Mouse (Mus musculus) lung, postnatal 10 days (tissue): ENCODE data around the gene Mthfr.
"Not testable (repeated sequence)": the region's sequence is repeated elsewhere in the genome, so short reads cannot be mapped to it uniquely, and the experiment has no call there.

Experiments
- DNase-seq: peaks from one replicate; pipeline ENCODE4 v3.0.0; 2021

Mthfr gene

DNA sequence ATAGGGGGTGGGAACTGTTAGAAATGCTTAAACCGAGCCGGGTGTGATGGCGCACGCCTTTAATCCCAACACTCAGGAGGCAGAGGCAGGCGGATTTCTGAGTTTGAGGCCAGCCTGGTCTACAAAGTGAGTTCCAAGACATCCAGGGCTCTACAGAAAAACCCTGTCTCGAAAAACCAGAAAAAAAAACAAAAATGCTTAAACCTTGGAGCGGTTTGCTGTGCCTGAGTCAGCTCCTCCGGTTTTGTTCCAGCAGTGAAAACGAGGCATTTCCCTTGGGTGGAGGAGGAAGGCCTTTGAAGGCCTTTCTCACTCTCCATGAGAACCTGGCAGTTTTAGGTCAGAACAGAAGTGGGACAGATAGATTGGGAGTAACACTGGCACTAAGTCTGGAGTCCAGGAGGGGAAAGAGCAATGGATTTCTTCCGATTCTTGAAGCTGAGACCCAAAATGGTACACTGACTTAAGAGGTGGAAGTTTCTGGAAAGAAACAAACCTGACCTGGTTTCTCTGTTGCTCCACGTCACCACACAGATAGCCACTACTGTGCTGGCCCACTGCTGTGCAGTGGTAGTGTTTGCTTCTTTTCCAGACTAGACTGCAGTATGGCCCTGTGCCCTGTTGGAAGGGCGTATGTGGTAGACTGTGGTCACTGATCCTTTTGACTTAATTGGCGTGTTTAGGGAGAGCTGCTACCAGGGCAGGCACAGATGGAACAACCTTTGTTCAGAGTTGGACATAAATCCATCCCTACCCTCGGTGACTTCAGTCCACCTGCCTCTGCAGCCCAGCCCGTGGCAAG is 1.4 kb downstream of the Mthfr start:
- DNase-seq: no peak

DNA sequence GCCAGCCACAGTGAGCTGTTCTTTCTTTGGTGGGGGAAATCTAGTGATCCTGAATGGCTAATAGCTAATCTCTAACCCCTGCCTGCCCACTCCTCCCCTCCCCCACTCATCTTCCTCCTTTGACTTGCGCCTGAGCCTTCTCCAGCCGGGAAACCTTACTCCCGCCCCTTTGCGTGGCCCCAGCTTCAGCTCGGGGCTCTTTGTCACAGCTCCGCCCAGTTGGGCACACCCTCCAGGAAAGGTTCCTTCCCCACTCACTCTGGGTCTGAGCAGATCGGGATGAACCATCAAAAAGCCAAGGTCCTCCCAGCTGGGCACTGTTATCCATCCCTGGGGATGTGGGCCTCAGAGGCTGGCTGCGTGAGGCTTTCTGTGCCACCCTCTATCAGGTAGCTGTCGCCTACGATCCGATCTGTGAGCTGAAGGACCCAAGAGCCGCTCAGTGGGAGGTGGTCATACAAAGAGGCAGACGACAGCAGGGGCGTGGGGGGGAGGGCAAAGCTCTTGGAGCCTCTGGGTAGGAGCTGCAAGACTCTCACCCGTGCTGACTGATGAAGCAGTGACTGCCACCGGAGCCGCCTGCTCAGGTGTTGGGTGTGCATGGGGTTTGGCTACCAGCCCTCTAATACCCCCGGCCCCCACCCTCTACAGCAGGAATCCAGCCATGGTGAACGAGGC is 2.2 kb downstream of the Mthfr start:
- DNase-seq: peak; percentile 91

DNA sequence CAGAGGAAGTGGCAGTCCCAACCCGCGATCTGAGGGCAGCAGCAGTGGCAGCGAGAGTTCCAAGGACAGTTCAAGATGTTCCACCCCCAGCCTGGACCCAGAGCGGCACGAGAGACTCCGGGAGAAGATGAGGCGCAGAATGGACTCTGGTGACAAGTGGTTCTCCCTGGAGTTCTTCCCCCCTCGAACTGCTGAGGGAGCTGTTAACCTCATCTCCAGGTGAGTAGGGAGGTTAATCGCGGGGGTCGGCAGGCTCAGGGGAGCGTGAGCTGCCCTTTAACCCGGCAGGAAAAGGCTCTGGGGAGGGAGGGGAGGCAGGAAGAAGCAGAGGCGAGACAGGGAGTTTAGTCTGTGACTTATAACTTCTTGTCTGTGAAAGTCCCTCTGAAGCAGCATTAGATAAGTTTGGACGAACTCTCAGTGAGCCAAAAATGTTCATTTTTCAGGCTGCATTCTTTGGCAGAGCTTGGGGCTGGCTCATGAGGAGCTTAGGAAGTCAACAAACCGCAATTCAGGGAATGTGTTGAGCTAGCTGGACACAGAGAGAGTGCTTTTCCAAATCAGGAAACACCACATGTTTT is 2.8 kb downstream of the Mthfr start:
- peak; percentile 73 for DNase-seq

DNA sequence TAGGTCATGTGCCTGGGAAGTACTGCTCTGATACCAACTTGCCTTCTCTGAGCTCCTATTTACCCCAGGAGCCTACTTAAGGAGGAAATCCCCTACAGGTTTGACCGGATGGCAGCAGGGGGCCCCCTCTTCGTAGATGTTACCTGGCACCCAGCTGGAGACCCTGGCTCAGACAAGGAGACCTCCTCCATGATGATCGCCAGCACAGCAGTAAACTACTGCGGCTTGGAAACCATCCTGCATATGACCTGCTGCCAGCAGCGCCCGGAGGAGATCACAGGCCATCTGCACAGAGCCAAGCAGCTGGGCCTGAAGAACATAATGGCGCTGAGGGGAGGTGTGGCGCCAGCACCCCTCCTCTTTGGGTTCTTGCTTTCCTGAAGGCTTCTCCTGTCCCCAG is 4.5 kb downstream of the Mthfr start:
- peak; percentile 45 for DNase-seq

DNA sequence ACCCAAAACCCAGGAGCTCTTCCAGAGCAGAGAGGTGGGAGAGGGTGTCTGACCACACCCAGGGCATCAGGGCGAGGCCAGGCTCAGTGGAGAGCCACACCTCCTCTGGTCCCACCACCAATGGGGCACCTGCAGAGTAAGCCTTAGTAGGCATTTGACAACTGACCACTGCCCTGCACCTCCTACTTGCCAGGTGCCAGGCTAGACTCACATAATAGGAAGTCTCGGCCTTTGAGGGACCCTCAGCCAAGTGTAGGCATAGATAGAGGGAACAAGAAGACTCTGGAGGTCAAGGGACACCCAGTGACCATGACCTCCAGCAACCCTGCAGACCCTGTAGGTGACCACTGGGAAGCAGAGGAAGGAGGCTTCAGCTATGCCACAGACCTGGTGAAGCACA is 5.2 kb downstream of the Mthfr start:
- no peak for DNase-seq

DNA sequence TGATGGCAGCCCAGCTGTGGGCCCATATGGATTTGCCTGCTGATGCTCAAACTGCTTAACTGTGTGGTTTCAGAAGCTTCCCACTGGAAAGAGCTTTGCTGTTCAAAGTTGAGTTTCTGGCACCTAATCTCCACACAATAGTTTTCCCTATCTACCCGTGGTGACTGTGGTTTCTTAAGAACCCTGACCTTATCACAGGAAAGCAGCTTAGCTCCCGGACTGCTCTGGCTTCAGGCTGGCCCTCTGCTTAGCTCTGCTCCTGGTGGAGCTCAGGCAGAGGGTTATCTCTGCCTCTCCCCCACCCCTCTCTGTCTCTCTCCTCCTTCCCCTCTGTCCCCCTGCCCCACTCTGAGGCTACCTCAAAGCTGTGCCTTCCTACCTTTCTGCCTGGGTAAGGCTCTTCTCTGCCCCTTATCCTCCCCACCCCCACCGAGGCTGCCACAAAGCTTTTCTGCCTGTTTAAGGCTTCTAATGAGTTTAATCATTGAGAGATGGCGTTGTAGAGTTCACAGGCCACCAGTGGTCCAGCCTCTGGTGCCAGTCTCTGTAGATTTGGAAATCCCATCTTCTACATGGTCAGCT is 7.7 kb downstream of the Mthfr start:
- DNase-seq: no peak

DNA sequence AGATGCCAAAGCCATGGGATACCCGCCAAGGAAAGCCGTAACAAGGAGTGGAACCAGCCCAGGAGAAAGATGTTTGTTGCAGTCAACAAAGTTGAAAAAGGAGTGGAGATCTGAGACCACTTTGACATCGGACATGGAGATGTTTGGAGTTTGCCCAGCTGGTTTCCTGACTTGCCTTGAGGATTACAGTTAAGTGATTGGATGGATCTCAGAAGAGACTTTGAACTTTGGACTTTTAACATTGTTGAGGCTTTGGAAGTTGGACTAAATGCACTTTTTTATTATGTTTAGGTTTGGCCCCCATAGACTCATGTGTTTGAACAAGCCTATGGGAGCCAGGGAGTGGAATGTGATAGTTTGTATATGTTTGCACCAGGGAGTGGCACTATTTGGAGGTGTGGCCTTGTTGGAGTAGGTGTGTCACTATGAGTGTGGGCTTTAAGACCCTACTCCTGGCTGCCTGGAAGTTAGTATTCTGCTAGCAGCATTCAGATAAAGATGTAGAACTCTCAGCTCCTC is 11.6 kb downstream of the Mthfr start:
- DNase-seq: not testable (repeated sequence)

DNA sequence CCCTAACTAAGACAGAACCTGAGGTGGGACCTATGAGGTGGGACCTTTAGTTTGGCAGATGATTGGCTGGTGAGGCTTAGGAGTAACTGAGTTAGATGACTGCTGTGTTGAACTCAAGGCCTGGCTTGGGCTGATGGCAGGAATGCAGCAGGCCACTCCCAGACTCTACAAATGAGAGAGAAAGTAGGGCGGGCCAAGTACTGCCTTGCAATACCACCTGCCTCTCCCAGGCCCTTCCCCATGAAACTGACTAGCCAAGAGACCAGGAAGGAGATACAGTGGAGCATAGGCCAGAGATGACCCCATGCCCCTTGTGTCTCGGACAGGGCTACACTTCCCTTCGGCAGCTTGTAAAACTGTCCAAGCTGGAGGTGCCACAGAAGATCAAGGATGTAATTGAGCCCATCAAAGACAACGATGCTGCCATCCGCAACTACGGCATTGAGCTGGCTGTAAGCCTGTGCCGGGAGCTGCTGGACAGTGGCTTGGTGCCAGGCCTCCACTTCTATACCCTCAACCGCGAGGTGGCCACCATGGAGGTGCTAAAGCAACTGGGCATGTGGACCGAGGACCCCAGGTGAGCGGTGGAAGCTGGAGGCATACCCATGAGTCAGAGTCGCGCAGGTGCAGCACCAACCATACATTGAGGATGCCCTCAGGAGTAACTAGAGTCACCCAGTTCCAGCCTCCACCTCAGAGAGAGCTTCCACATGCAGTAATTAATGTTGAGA is 12.3 kb downstream of the Mthfr start:
- DNase-seq: no peak

DNA sequence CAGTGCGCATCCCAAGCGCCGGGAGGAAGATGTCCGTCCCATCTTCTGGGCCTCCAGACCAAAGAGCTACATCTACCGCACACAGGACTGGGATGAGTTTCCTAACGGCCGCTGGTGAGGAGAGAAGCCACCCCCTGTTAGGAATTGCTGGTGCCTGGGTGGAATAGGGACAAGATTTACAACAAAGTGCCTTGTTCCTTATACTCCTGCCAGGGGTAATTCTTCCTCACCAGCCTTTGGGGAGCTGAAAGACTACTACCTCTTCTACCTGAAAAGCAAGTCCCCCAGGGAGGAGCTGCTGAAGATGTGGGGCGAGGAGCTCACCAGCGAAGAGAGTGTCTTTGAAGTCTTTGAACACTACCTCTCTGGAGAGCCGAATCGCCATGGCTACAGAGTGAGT is 13.0 kb downstream of the Mthfr start:
- no peak for DNase-seq

DNA sequence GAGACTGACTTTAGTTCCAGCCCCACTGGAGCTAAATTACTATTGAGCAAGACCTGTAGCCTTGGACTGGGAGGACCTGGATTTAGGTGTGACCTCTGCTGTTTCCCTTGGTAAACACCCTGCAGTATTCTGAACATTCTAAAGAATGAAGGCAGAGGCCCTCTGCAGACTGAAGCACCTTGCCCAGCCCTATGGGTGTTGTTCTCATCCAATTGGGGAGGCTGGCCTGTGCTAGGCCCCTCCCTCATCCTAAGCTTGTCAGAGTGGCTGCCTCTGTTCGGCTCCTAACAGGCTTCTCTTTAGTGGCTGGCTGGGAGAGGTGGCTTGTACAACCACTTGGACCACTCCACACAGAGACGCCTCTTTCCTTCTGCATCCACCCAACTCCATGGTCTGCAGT is 14.1 kb downstream of the Mthfr start:
- no peak for DNase-seq

DNA sequence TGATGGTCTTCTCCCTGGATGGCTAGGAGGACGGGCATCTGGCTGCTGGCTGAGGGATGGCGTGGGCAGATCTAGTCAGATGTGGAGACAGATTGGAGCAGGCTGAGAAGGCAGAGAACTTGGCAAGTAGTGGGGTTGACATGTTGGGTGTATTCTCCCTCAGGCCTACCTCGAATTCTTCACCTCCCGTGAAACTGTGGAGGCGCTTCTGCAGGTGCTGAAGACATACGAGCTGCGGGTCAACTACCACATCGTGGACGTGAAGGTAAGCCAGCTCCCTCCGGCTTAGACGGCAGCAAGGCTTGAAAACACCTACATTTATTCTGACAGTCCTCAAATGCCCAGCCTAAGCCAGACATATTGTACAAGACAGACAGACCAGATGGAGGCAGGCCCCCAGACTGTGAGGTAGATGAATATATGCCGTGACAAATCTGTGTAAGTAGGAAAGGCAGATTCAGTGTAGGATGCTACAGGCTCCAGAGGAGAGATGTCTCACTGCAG is 14.6 kb downstream of the Mthfr start:
- DNase-seq: no peak

DNA sequence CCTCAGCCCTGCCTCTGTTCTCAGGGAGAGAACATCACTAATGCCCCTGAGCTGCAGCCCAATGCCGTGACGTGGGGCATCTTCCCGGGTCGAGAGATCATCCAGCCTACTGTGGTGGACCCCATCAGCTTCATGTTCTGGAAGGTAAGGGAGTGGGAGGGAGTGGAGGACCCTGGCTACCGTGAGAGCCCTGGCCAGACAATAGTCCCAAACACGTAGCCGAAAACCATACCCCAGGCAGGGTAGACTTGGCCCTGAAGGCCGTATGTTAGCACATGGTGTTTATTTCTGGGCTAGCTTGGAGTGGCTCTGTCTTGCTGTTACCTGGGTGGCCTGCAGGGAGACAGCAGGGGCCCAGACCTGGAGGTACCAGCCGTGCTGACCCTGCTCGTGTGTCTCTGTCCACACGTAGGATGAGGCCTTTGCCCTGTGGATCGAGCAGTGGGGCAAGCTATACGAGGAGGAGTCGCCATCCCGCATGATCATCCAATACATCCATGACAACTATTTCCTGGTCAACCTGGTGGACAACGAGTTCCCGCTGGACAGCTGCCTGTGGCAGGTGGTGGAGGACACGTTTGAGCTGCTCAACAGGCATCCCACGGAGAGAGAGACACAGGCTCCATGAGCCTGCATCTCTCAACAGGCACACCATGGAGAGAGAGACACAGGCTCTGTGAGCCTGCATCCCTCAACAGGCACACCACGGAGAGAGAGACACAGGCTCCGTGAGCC is 16.3 kb downstream of the Mthfr start:
- no peak for DNase-seq

DNA sequence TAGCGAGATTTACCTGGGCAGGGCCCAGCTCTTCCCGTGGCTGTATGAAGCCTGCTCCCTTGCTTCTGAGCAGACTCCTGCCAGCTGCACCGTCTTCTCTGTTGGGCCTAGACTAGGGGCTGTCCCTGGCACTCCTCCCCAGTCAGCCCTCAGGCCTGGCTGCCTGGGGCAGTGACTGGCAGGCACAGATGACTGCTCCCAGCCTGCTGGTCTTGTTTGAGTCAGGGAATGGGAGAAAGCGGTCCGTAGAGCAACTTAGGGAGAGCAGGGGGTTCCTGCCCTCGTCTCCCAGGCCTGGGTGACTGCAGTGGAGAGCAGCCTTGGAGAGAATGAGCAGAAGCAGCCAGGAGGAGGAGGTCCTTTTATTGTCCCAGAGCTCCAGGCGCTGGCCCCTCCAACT is 17.4 kb downstream of the Mthfr start:
- DNase-seq: no peak

DNA sequence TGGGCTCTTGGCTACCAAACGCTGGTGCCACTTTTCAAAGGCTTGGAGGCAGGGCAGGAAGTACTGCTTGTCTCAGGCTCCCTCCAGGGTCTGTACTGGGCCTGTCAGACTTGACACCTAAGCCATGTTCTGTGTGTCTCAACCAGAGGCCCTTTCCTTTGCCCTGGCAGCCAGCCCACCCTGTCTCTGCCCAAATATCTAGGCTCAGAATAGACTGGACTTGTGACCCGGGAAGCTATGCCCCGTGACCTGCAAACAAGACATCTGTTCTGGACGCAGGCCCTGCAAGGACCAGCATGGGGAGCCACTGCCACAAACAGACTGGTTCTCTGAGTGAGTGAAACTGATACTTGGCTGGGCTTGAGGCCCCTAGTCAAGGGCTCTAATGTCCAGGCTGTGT is 17.9 kb downstream of the Mthfr start:
- no peak for DNase-seq

DNA sequence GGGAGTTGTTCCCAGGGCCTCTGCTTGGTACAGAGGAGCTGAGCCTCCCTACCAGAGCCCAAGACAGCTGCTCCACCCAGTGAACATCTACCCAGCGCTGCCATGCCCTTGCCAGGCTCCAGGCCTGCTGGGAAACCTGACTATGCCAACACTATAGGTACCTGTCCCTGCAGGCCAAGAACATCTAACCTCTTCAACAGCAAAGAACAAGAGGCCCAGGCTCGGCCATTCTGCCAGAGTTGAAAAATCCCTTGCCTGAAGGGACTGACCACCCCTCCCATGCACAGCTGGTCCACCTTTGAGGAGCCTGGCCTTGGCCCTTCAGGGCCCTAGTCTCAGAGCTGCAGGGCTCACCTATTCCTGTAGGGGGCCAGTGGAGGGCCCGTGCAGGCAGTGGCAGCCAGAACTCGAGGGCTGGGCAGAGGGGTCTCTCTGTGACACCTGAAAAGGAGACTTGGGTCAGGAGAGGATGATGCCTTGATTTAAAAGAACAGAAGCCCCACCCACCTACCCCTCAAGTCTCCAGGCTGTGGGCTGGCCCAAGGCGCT is 18.9 kb downstream of the Mthfr start:
- DNase-seq: no peak

DNA sequence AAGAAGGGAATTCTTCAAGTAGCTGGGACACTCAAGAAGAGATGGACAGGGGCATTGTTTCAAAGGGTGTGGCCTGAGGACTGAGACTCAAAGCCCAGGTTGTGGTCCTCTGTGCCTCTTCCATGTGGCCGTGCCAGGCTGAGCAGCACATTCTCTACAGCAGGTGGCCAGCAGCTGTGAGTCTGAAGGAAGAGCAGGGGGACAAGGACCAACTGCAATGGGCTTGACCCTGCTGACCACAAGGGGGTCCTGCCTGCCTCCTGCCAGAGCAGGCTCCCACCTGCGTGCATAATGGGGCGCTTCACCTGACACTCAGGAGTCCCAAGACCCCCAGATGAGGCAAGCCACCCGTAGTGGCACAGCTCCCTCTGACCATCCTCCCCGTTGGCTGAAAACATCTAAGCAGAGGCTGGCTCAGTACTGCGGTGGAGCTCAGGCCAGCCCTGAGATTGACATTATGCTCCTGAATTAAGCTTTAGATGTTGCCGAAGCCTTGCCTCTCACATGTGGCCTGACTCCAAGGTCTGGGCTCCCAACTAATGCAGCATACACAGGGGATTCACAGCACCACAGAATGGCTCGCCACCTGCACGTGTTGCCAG is 19.4 kb downstream of the Mthfr start:
- DNase-seq: no peak

DNA sequence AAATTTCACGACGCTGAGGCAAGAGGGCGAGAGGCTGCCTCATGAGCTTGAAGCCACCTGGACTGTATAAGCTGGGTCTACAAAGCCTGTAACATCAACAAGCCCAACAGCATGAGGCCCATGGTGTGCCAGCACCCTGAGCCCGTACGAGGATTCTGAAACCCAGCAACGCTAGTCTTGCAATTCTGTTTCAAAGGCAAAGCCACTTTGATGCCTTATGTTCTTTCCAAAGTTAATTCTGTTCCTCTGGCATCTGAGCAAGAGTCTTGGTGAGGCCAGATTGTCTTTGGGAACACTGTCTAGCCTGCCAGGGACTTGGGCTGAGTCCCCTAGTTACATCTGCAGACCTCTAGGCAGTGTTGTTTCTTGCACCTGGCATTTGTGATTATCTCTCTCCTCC is 20.1 kb downstream of the Mthfr start:
- no peak for DNase-seq

DNA sequence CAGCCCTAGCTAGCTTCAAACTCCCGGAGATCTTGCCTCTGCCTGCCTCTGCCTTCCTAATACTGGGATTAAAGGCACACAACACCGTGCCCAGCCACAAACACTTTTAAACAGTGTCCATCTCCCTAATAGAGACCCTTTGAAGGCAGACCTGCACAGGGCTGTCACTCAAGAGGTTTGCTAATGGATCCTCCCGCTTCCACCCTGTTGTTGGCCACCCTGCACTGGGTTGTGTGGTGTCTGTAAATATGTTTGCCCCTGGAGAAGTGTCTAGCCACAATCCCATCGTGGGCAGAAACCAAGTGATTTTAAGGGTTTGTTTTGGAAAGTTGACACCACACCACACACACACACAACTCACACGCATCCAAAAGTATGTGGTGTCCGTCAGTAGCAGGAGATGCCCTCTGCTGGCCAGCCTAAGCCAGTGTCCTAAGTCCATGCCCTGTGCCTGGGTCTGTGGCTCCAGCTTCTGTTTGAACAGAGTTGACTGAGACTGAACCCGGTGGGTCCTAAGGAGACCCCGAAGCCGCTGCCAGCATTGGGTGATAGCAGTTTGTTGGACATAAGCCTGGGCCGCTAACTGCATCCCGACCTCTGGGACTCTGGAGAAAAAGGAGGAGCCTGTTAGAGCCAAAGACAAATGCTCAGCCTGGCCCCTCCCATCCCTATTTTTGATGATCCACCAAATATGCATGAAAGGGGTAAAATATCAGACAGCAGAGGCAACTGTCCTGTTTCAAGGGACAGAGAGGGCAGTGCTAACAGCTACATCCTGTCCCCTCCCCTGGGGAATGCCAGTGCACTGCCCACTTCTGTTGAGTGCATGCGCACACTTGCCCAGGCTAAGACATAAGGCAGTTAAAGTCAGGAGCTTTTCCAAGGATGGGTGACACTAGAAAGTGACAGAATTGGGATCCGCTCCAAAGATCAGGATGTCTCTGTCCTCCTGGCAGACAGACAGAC is 21.5 kb downstream of the Mthfr start:
- DNase-seq: peak; percentile 80

DNA sequence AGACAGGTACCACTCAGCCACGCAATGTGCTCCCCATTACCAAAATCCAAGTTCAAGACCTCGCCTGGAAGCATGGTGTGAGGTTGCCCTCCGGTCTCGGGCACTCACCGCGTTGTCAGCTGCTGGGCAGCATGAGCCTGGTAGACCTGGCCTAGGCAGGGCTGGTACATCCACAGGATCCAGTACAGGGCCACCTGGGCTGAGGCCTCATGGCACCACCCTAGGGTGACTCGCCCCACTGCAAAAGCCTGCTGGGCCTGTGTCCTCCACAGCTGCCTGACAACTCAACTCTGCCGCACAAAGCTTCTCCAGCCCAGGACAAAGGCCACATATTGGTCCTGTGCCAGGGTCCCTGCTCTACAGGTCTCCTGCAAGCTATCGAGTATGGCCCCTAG is 22.2 kb downstream of the Mthfr start:
- DNase-seq: no peak
